Mouse (Mus musculus): Measurements from ENCODE around the gene Taf7l. TPM values are rescaled to one million over a fixed set of nuclear protein-coding genes. Genes with fewer than 3 reads are reported as not detected.

Gene Taf7l
- total RNA-seq (2021): not detected
- long read RNA-seq, experiment 1, partial matches to known transcripts: 0 of 1 reads
- long read RNA-seq, experiment 1, other reads (novel, unspliced or antisense): 1 of 1 reads
- long read RNA-seq, experiment 2, partial matches to known transcripts: 0 of 1 reads
- long read RNA-seq, experiment 2, other reads (novel, unspliced or antisense): 1 of 1 reads

DNA sequence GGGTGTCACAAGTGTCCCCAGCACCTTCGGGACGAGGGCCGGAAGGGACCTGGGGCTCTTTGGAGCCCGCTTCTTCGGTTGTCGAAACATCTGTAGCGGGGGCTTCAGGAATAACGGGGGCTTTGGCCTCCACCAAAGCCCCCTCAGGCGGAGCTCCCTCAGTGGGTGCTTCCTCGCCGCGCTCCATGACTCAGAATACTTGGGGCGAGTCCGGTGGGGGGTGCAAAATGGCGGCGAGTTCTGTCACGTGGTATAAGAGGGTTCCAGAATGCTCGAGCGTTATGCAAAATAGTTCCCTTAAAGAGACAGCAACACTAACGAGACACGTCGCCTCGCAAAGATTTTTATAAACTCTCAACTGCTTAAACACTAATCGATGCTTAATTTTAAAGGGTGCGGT lies at the start of gene Taf7l:
Gene Taf7l, minus strand, starts transcription at position 201 of the 400 bp plus-strand sequence.
- DNase-seq (ENCODE audit: low spot score in 2 of 2): no peak
- intact Hi-C loops (cut with DNase I): no loop called here

DNA sequence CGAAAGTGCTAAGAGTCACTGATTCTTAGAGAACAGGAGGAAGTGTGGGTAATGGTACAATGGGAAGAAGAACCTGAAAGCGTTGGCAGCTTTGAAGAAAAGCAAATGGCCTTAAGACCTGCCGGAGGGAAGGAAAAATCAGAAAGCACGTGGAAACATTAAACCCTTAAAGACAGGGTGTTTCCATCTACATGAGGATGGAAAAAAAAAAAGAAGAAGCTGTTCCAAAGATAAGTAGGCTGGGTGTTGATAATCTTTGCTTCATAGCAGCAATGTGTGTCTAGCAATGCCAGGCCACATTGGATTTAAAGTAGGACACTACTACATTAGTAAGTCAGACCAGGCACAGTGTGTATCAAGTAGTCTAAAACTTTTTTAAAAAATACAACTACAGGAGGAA lies 49.0 kb upstream of the Taf7l start:
- intact Hi-C loops (cut with DNase I): no loop called here

DNA sequence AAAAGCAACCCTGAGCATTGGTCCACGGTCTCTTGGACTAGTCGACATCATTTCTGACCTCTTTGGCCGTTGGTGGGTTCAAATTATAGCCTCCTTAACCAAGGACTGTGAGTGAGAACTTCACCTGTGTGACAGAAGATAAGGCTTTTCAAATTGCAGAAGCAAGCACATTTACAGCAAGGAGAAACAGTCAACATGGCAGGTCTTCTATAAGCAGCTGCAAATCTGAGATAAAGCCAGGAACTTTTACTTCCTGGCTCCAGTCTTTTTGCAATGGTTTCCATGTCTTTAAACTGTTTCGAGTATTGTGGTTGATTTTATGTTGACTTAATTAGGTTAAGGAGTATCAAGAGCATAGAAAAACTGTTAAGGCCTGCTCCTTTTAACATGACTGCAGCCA lies 47.5 kb upstream of the Taf7l start:
- no peak for DNase-seq (ENCODE audit: low spot score in 2 of 2)

More for the DNA sequence above, 49.0 kb upstream of the Taf7l start:
- no peak for DNase-seq (ENCODE audit: low spot score in 2 of 2)

DNA sequence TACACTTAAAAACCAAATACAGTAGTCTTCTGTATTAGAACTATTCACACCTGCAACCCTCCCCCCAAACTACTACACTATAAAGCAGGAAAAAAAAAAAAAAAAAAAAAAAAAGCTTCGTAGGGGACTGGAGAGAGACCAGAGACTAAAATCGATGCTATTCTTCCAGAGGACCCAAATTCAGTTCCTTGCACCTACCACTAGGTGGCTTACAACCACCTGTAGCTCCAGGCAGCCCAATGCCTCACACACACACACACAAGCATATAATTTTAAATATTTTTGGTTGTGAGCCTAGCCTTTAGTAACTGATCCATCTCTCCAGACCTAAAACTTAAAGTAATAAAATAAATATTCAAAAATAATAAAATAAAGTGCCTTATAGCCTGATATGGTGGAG lies 33.2 kb upstream of the Taf7l start:
- intact Hi-C loops (cut with DNase I): no loop called here
- DNase-seq (ENCODE audit: low spot score in 2 of 2): no peak

More for the DNA sequence above, 47.5 kb upstream of the Taf7l start:
- intact Hi-C loops (cut with DNase I): no loop called here

DNA sequence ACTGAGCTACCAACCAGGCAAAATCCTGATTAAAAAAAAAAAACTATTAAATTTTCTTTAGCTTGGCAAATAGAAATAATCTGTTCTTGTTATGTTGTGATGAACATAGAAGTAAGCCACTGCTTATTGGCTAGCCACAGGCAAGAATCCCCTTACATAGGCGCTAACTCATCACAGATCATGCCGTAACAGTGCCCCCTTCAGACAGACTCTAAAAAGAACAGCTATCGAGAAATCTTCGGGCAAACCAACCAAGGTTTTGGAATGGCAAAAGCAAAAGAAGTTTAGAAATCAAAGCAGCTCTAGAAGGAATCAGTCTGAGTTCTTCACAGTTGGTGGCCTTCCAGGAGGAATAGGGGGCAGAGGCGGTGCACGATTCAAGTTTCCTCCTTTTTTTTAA lies 31.7 kb upstream of the Taf7l start:
- intact Hi-C loops (cut with DNase I): no loop called here
- DNase-seq (ENCODE audit: low spot score in 2 of 2): no peak

DNA sequence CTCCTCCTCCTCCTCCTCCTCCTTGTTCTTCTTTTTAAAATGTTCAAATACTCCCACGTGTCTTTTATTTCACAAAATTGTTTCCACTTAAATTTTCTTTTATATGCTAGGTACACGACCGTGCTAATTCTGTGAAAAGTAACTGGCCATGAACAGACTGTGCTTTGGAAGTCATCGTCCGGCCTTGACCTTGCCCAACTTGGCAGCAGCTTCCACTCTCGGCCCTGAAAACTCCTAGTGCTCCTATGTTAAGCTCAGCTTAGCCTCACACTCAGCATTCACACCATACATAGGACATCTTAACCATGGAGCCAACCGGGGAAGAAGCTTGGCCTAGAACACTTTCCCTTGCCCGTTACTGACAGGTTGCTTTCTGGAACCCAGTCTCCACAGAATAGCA lies 24.4 kb upstream of the Taf7l start:
- no peak for DNase-seq (ENCODE audit: low spot score in 2 of 2)
- intact Hi-C loops (cut with DNase I): no loop called here

DNA sequence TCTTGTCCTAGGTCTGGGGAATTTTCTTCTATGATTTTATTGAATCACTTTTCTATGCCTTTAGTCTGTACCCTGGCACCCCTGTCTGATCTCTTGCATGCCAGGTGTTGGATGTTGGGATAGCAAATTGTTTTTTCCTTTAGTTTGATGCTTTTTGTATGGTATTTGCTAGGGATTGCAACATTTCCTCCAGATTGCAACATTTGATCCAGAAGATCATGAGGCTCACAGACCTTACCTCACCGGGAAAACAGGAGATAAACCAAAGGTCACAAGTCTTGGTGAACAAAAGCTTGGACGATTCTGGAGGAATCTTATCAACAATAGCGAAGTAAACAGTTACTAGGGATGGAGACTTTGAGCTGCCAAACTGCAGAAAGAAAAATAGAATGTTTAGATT lies 5.4 kb upstream of the Taf7l start:
- intact Hi-C loops (cut with DNase I): no loop called here
- no peak for DNase-seq (ENCODE audit: low spot score in 2 of 2)

DNA sequence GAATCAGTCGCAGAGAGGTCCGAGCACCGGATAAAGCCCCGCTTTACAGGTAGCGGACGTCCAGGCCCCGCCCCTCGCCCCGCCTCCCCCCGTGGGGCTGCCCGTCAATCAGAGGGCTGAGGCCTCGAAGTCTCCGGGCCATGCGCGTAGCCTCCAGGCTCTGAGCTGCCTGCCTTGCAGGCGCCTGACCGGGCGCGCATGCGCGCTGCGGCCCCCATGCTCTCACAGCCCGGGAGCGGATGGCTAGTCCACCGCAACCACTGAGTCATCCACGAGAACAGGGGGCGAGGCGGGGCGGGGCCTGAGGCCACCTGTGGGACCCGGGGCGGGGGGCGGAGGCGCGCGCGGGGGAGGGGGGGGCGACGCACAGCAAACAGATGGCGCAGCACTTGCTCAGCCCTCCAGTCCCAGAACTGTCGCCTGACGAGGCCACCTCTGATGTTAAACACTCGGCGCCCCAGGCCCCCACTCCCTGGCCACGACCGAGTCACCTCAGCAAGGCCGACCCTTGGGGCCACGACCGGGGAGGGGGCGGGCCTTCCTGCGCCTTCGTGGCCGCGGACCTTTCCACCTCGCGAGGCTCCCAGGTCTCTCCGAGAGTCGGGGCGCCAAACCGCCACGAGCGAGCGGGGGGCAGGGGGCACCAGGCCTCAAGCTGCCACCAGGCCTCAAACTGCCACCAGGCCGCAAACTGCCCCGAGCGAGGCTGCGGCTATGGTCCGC lies 1.1 kb downstream of the Taf7l start:
- intact Hi-C loops (cut with DNase I): no loop called here
- no peak for DNase-seq (ENCODE audit: low spot score in 2 of 2)

DNA sequence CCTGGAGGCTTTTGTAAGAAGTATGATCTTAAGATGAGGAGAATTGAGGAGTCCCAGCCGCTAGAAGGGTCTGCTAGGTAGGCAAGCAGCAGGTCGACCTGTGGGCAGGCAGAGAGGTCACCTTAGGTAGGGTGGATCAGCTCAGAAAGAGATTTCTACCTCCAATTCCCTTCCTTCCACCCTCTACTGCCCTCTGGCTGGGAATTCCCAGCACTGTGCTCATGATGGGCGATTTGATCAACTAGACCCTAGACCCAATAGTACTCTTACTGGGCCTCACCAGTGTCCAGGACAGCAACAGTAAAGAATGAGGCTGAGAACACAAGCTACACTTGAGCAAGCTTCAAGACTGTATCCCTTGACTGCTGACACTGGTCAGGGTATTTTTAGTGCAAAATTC lies 49.0 kb downstream of the Taf7l start:
- intact Hi-C loops (cut with DNase I): no loop called here
- no peak for DNase-seq (ENCODE audit: low spot score in 2 of 2)

DNA sequence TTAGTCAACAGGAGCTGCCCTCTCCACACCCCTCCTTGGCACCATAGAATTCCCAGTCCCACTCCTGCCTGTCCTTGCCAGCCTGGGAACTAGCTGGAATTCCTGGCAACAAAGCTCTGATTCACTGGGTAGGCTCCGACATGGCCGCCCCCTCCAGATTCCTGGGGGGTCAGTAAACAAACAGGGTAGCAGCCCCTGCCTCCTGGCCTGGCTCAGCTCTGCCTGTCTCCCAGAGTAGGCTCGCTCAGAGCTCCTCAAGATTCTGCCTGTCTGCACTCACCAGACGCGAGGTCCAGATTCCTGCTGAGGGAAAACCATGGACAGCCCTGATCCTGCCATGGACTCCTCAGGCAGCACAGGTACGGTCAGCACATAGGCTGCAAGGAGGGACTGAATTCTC lies 49.5 kb downstream of the Taf7l start:
- DNase-seq (ENCODE audit: low spot score in 2 of 2): no peak
- intact Hi-C loops (cut with DNase I): no loop called here

DNA sequence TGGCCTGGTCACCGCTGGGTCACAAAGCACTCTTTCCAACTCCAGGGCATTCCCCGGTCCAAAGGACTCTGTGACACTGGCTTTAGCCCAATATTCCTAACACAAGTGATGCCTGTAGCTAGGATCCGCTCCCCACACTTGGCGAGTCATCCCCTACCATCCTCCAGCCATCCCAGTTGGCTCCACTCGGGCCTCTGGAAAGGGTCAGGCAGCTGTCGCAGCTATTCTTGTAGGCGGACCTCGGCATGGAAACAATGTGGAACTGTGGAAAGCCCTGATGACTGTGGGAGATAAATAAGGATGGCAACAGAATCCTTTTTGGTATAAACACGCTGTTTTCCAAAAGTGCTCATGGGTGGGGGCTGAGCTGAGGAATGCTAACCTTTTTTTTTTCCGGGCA lies 50.5 kb downstream of the Taf7l start:
- no peak for DNase-seq (ENCODE audit: low spot score in 2 of 2)
- intact Hi-C loops (cut with DNase I): no loop called here

DNA sequence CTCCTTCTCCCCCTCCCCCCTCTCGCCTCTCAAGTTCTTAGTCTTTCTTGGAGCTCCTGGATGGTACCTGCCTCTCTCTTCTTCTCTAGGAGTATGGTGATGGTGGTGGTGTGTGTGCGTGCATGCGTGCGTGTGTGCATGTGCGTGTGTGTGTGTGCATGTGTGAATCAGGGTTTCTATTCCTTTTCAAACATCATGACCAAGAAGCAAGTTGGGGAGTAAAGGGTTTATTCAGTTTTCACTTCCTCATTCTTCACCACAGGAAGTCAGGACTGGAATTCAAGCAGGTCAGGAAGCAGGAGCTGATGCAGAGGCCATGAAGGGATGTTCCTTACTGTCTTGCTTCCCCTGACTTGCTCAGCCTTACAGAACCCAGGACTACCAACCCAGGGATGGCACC lies 52.0 kb downstream of the Taf7l start:
- intact Hi-C loops (cut with DNase I): no loop called here
- DNase-seq (ENCODE audit: low spot score in 2 of 2): no peak

DNA sequence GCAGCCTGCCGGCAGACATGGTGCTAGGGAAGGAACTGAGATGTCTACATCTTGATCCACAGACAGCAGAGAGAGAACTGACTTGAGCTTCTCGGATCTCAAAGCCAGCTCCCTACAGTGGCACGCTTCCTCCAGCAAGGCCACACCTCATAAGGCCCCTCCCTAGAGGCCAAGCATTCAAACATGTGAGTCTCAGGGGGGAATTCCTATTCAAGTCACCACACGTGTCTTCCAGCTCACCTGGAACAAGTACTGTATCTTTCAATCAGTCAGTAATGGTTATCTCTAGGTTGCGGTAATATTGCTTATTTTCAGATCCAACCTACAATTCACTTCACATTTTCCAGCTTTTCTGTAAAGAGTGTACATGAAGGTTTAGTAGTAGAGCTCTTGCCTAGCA lies 56.2 kb downstream of the Taf7l start:
- DNase-seq (ENCODE audit: low spot score in 2 of 2): no peak
- intact Hi-C loops (cut with DNase I): no loop called here

DNA sequence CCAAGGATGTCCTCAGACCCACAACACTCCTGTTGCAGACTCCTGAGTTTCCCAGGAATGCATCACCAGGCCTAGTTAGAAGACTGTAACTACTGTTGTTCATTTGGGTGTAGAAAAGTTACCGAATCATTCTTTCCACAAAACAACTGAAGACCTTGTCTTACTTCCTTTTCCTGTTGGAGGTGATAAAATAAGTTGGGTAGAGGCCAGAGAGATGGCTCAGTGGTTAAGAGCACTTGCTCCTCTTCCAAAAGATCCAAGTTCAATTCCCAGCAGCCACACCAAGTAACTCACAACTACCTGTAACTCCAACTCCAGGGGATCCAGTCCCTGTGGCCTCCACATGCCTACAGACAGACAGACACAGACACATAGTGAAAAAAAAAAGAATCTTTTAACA lies 64.2 kb downstream of the Taf7l start:
- intact Hi-C loops (cut with DNase I): no loop called here
- no peak for DNase-seq (ENCODE audit: low spot score in 2 of 2)

Other genes starting within 250 kb of the Taf7l start
- 1 to 10 TPM; 6.1 to 7.9 TPM for gene Trmt2b, start 199.5 kb downstream of the Taf7l start, total RNA-seq (2021)
- gene Tmem35a, start 181.3 kb downstream of the Taf7l start, total RNA-seq (2021): 10 to 100 TPM; 70.8 to 74.6 TPM
- gene Cenpi, start 168.4 kb downstream of the Taf7l start, total RNA-seq (2021): 1 to 10 TPM in 1 of 2 experiments, under 1 TPM in 1; 0.70 to 1.7 TPM
- 10 to 100 TPM; 55.0 to 73.9 TPM for gene Drp2, start 71.9 kb downstream of the Taf7l start, total RNA-seq (2021)
- gene Timm8a1, start 65.4 kb upstream of the Taf7l start, total RNA-seq (2021): 10 to 100 TPM; 23.5 to 25.3 TPM
- gene Btk, start 107.1 kb upstream of the Taf7l start, total RNA-seq (2021): 1 to 10 TPM; 1.0 to 1.4 TPM
- 100 to 1,000 TPM; 118 to 132 TPM for gene Rpl36a, start 109.2 kb upstream of the Taf7l start, total RNA-seq (2021)
- 1 to 10 TPM; 9.0 to 9.9 TPM for gene Gla, start 124.6 kb upstream of the Taf7l start, total RNA-seq (2021)
- gene Hnrnph2, start 124.7 kb upstream of the Taf7l start, total RNA-seq (2021): 100 to 1,000 TPM; 145 to 146 TPM
- gene Armcx4, start 210.0 kb upstream of the Taf7l start, total RNA-seq (2021): 10 to 100 TPM; 44.5 to 44.8 TPM
- gene Armcx1, start 241.5 kb upstream of the Taf7l start, total RNA-seq (2021): 10 to 100 TPM; 58.6 to 64.1 TPM